Mouse (Mus musculus) lung, adult 18-20 months (tissue): ENCODE results near the gene Clec1a.

Experiments
- DNase-seq, 2 experiments: peaks; one replicate each; pipeline ENCODE4 v3.0.0; 2022; ENCODE audit warnings: mixed read lengths in 2 of 2

The Clec1a gene

DNA sequence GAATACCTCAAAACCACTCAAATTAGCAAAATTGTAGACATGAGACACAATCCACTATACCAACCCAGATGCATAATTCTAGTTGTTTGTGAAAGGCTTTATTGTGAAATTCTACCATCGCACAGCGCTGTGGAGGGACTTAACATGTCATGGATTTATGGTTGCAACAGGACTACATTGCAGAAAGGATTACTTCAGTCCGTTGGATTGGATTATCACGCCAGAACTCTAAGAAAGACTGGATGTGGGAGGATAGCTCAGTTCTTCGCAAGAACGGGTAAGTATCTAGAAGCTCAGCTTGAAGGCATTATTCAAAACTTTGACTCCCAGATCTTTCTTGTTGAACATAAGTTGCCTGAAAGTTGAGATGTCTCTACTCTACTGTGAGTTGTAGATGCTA, 48.4 kb downstream of the Clec1a start:
- DNase-seq, result no peak

DNA sequence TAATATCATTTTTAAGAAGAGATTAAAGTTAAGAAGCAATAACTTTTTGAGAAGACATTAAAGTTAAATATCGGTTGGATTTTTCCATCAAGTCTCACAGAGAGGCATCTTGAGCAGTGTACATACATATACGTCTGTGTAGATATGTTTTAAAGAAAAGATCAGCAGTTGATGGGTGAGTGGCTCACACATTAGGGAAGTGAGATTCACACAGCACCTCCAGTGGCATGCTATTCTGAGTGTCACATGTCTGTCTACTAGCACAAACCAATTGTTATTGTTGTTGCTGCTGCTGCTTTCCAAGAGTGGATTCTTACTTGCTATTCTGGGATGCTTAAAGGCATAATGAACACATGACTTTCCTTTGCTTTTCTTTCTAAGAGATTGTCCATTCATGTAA, 49.4 kb downstream of the Clec1a start:
- no peak for DNase-seq

DNA sequence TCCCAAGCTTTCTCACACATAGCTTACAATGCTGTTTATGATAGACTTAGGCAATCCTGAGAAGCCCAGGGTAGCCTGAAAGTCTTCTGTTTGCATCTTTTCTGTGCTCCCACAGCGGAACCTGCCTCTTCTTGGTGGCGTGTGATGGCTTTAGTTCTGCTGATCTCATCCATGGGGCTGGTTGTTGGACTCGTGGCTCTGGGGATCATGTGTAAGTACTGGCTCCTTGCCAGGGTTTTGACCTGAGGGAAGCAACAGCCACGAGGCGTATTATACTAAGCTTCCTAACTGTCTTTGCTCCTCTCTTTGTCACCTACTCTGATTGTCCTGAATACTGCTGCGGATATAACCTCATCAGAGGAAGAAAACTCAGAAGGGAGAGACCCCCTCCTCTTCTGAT, 51.9 kb downstream of the Clec1a start:
- DNase-seq, result peak; percentile 39 to 57

DNA sequence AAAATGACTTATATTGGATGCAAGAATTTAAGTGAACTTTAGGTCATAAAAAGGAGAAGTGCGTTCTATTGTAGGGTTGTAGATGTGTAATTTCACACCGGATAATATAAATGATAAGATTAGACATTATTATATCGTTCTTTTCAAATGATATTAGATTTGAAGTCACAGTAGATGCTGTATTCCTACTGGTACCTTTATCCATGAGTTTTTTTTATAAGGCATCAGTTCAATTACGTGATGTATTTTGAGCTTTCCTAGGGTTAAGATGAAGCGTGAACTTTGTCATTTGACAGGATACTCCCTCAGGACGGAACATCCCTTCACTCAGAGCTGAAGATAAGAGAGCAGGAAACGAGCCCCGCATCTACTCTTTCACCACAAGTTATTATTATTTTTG, 54.8 kb downstream of the Clec1a start, which contains the start of gene Clec1b:
Clec1b (plus strand) TSS at position 301 of the 400 bp plus-strand sequence.
- no peak for DNase-seq

DNA sequence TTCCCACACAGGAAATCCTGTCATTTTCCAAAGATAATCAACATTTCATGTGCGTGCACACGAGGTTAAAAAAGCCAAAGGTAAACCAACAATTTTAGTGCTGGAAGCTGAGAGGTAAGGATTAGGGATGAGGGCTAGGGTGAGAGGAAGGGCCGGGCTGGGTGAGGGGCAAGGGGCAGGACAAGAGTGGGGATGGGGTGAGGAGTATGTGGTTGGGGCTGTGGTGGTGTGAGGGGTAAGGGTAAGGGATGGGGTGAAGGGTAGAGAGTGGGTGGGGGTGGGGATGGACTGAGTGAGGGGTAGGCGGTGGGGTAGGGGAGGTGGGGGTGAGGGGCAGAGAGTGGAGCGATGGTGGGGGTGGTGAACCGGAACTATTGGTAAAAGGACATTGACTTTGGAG, 58.1 kb downstream of the Clec1a start:
- DNase-seq, result no peak

DNA sequence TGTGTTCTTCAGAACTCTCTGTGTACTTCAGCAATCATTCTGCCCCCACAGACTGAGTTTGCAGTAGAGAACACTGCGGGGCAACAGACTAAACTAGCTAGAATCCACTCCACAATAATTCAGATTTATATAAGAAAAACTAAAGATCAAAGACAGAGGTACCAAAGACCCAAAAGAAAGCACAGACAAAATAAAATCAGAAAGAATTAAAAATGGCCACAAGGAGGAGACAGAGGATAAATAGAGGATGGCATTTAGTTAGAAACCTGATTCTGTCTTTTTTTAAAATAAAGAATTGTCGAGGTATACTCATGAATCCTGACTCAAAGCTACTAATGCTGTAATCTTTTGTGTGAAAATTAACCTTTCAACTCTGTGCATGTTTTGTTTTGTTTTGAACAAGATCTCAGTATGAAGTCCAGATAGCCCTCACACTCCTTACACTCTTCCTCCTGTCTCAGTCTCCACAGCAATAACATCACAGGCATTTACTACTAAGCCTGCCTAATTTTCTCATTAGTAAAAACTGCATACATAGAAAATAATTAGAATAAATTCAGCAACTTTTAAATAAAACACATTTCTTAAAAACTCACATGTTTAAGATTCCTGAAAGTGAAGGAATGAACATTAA, 58.6 kb downstream of the Clec1a start:
- no peak for DNase-seq

DNA sequence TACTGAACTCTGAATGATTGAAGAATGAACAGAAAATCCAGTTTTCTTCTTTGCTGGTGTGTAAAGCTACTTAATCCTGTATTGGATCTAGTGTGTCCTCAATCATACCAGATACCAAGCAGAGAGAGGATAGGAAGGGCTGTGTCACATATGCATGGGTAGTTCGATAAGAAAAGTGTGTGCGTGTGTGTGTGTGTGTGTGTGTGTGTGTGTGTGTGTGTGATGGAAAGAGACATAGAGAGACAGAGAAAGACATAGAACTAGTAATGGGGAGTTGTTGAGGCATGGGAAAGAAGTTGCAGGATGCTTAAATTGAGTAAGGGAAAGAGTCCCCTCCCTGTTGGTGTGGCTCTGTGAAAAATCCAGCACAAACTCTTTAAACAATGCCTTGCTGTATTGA, 66.0 kb downstream of the Clec1a start, which contains the start of gene Clec12b:
Clec12b (minus strand) TSS at position 101 of the 400 bp plus-strand sequence.
- DNase-seq, result no peak

DNA sequence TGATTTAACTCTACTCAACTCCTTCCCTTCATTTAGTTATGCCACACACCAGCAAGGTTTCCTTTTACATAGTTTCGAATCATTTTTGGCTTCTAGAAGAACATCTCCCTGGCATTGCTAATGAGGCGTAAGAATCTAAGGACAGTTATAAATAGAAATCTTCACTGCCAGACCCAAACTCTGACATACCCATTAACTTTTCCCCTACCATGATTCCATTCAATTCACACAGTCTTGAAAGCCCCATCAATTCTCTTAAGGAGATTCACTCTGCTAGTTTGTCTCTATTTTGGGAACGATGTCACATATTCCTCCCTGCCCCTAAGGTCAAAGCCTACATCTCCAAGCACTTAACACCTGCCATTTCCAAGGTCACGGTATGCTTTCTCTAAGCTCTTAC, 66.8 kb downstream of the Clec1a start:
- DNase-seq, result no peak

DNA sequence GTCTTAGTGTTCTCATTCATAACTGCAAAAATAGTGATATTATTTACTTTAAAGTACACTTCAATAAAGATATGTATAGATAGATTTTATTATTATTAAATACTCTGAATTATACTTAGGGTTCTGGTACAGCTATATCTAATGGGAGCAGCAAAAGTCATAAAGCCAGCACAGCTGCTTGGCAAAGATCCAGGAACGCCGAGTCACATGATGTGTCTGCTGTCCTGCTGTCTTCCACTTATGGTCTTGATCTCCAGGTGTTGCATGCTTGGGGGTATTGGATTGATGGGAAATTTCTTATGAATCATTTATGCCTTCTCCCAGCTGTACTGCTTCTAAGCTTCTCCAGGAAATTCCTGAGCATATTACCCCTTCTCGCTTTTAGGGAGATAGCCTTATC, 68.3 kb downstream of the Clec1a start:
- DNase-seq, result no peak

DNA sequence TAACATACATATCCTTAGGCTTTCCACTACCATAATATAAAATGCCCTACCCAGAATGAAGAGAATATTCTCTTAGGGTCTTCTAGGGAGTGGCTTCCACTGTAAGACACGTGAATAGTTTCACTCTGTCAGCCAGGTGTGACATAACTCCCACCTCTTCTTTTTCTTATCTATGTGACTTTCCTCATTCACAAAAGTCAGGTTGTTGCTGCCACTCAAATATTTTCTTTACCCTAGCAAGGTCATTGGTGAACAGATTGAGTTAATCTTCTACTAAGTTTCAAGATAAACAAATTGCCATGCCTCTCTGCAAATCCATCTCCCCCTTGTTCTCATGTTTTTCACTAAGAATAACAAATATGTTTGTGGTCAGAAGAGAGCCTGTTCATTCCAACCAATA, 70.1 kb downstream of the Clec1a start:
- no peak for DNase-seq

DNA sequence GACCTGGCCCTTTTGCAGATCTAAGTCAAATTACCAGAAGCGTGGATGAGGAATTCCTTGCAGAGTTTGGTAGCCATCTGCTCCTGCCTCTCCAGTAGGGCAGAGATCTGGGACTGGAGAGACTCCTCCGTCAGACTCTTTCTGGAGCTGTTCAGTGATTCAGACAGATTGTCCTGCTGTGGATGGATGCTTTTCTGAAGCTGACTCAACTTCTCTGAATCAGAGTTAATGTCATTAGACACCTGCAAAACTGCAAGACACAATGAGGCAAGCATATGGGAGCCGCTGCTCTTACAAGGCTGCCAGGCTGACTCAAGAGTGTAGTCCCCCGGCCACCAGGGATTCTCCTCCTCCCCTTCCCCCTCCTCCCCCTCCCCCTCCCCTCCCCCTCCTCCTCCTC, 71.3 kb downstream of the Clec1a start:
- no peak for DNase-seq

DNA sequence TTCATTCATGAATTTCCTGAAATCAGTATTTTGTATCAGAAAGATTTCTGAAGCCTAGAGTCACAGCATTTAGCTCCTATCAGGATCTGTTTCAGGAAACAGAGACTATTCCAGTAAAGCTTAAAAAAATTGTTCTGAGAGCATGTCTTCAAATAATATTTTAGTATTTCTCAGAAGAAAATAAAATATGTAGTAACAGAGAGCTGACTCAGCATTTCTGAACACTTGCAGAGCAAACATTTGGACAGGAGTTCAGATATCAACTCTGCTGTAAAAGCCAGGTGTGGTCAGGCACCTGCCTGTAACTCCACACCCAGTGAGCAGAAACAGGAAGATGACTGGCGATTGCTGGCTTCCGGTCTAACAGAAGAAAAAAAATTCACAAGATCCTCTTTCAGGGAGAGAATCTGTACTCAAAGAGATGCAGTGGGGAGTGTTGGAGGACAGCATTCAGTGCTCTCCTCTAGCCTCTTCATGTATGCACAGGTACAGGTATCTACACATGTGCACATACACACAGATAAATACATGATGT, 76.8 kb downstream of the Clec1a start:
- DNase-seq, result no peak
